ENCODE assay signal across 8 mouse cellular contexts in genomic region chr7:45490822-45491221, GRCm38 (mm10). TPM values are rescaled to one million over a fixed set of nuclear protein-coding genes. Genes with fewer than 3 reads are reported as not detected.
A peak's percentile ranks its signal among the peaks of the same experiment; 100 is the strongest.
DNase-seq lines count a peak whose midpoint lies in the region; ATAC-seq and TF ChIP-seq lines count a peak whose summit lies in the region.

No protein-coding gene starts in this region.

- 0 out of 2 replicates have a peak, but pooled peaks cover 3% of the 10 kb centered on the region for H3K4me1 ChIP-seq in heart, embryonic 11.5 days (ENCODE audit: control insufficient read depth, insufficient read depth, low read length)
- peaks cover 27% of the 10 kb centered on the region for H3K4me1 ChIP-seq in embryonic facial prominence, embryonic 13.5 days
- H3K4me1 ChIP-seq in liver, embryonic 14.5 days (replicated peaks; ENCODE audit: control insufficient read depth in 2 of 2, insufficient read depth in 2 of 2, low read length in 1 of 2) = peaks cover 21 to 43% of the 10 kb centered on the region in 2 experiments

- no peak overlapping the region for H3K27ac ChIP-seq in heart, embryonic 11.5 days (ENCODE audit: low read depth, low read length)
- H3K27ac ChIP-seq in embryonic facial prominence, embryonic 13.5 days = peak overlapping the region; percentile 48; the same call in 1 of the 2 replicates
- H3K27ac ChIP-seq in liver, embryonic 14.5 days = peak overlapping the region; percentile 19

- no peaks in the 10 kb centered on the region for H3K27me3 ChIP-seq in heart, embryonic 11.5 days (ENCODE audit: control insufficient read depth, insufficient read depth, low read length)
- no peaks in the 10 kb centered on the region for H3K27me3 ChIP-seq in embryonic facial prominence, embryonic 13.5 days
- no peaks in the 10 kb centered on the region for H3K27me3 ChIP-seq in liver, embryonic 14.5 days (ENCODE audit: control insufficient read depth, insufficient read depth, low read length)

- 40% methylated on average over 9 of the region's 9 CpGs for WGBS in heart, embryonic 11.5 days (ENCODE audit: insufficient replicate concordance)
- 44% methylated on average over 9 of the region's 9 CpGs for WGBS in embryonic facial prominence, embryonic 13.5 days
- WGBS in liver, embryonic 14.5 days (ENCODE audit: insufficient replicate concordance) = 53% methylated on average over 9 of the region's 9 CpGs

- no peaks in the 10 kb centered on the region for H3K9me3 ChIP-seq in heart, embryonic 11.5 days (replicated peaks; ENCODE audit: control insufficient read depth, low read length)
- no peaks in the 10 kb centered on the region for H3K9me3 ChIP-seq in embryonic facial prominence, embryonic 13.5 days
- no peaks in the 10 kb centered on the region for H3K9me3 ChIP-seq in liver, embryonic 14.5 days (ENCODE audit: control insufficient read depth, low read length)

- ATAC-seq in heart, embryonic 11.5 days (replicated peaks; ENCODE audit: insufficient number of reproducible peaks, low FRiP score, low TSS enrichment) = 0 out of 2 replicates have a peak, but pooled peaks have one; percentile 12
- ATAC-seq in embryonic facial prominence, embryonic 13.5 days (ENCODE audit: insufficient number of reproducible peaks, insufficient read depth, low FRiP score, low TSS enrichment, low read depth) = no peak
- ATAC-seq in liver, embryonic 14.5 days (ENCODE audit: insufficient read depth) = no peak
- ATAC-seq in activated CD4-positive, CD25-positive, alpha-beta regulatory T cell, adult 4 months = no peak

- H3K9ac ChIP-seq in heart, embryonic 11.5 days (ENCODE audit: low read depth, low read length) = no peak overlapping the region
- H3K9ac ChIP-seq in embryonic facial prominence, embryonic 13.5 days = no peak overlapping the region
- no peak overlapping the region for H3K9ac ChIP-seq in liver, embryonic 14.5 days (replicated peaks)

- no peak for DNase-seq in heart, adult 9 months (ENCODE audit: low spot score in 2 of 2)
- DNase-seq in 416B (ENCODE audit: low read depth) = peak; percentile 85
- DNase-seq in liver, embryonic 14.5 days (ENCODE audit: low read depth in 3 of 3, low spot score in 3 of 3) = no peak
- DNase-seq in cerebellum, postnatal 36 days = no peak
- no peak for DNase-seq in spleen, adult 18-20 months

- TF ChIP-seq EP300 in liver, embryonic 14.5 days (IDR thresholded peaks at IDR 0.05; ENCODE audit: low read depth) = no peak

- H3K4me3 ChIP-seq in heart, embryonic 11.5 days (ENCODE audit: low read depth, low read length) = no peak overlapping the region
- no peak overlapping the region for H3K4me3 ChIP-seq in embryonic facial prominence, embryonic 13.5 days
- no peak overlapping the region for H3K4me3 ChIP-seq in liver, embryonic 14.5 days (ENCODE audit: insufficient read depth in 1 of 2, low read depth in 2 of 2, low read length in 2 of 2)

- H3K36me3 ChIP-seq in heart, embryonic 11.5 days (ENCODE audit: control insufficient read depth, insufficient read depth, low read length) = peaks cover 27% of the 10 kb centered on the region
- peaks cover 41% of the 10 kb centered on the region for H3K36me3 ChIP-seq in embryonic facial prominence, embryonic 13.5 days
- peaks cover 30% of the 10 kb centered on the region for H3K36me3 ChIP-seq in liver, embryonic 14.5 days (replicated peaks; ENCODE audit: control insufficient read depth, insufficient read depth, low read depth)

- H3K4me2 ChIP-seq in heart, embryonic 11.5 days = peak overlapping the region; percentile 27
- H3K4me2 ChIP-seq in embryonic facial prominence, embryonic 13.5 days = peak overlapping the region; percentile 41
- peak overlapping the region; percentile 21 for H3K4me2 ChIP-seq in liver, embryonic 14.5 days (ENCODE audit: low read depth)

- no peak for TF ChIP-seq CTCF in liver, embryonic 14.5 days (IDR thresholded peaks at IDR 0.05; ENCODE audit: low read depth)

RNA-seq across cellular contexts. Expression of gene Dhdh, which starts 2.2 kb away (rescaled TPM):
- 4.6 and 4.9 TPM in 2 replicates for polyA plus RNA-seq in heart, embryonic 11.5 days (2014; fragmentation: Nextera tagmentation; extraction: Ambion mirVana)
- 4.5 TPM in 2 replicates for polyA plus RNA-seq in embryonic facial prominence, embryonic 13.5 days (2015; fragmentation: Nextera tagmentation; extraction: Ambion mirVana)
- 1.5 and 2.2 TPM in 2 replicates for polyA plus RNA-seq in liver, embryonic 14.5 days (2012; rRNA removed)
- 1.6 and 1.8 TPM in 2 replicates for polyA plus RNA-seq in liver, embryonic 14.5 days (2014; fragmentation: Nextera tagmentation; extraction: Ambion mirVana)
- polyA plus RNA-seq in activated CD4-positive, CD25-positive, alpha-beta regulatory T cell, adult 4 months (2017; shearing (Covaris generic)) = 1 to 10 TPM in 1 of 2 experiments, under 1 TPM in 1; 0.61 to 1.3 TPM

RNA-seq across cellular contexts. Expression of gene Gm45808, which starts 4.2 kb away (rescaled TPM):
- not detected in 2 replicates for polyA plus RNA-seq in heart, embryonic 11.5 days (2014; fragmentation: Nextera tagmentation; extraction: Ambion mirVana)
- not detected in 2 replicates for polyA plus RNA-seq in embryonic facial prominence, embryonic 13.5 days (2015; fragmentation: Nextera tagmentation; extraction: Ambion mirVana)
- not detected in 2 replicates for polyA plus RNA-seq in liver, embryonic 14.5 days (2012; rRNA removed)
- polyA plus RNA-seq in liver, embryonic 14.5 days (2014; fragmentation: Nextera tagmentation; extraction: Ambion mirVana) = 0.20 TPM in 1 of 2 replicates, not detected in the other
- not detected for polyA plus RNA-seq in activated CD4-positive, CD25-positive, alpha-beta regulatory T cell, adult 4 months (2017; shearing (Covaris generic))

RNA-seq across cellular contexts. Expression of gene Tulp2, which starts 9.1 kb away (rescaled TPM):
- 1.5 and 2.2 TPM in 2 replicates for polyA plus RNA-seq in heart, embryonic 11.5 days (2014; fragmentation: Nextera tagmentation; extraction: Ambion mirVana)
- polyA plus RNA-seq in embryonic facial prominence, embryonic 13.5 days (2015; fragmentation: Nextera tagmentation; extraction: Ambion mirVana) = 0.59 and 1.2 TPM in 2 replicates
- 0.06 and 0.13 TPM in 2 replicates for polyA plus RNA-seq in liver, embryonic 14.5 days (2012; rRNA removed)
- 0.47 and 0.57 TPM in 2 replicates for polyA plus RNA-seq in liver, embryonic 14.5 days (2014; fragmentation: Nextera tagmentation; extraction: Ambion mirVana)
- polyA plus RNA-seq in activated CD4-positive, CD25-positive, alpha-beta regulatory T cell, adult 4 months (2017; shearing (Covaris generic)) = under 1 TPM in 1 of 2 experiments, not detected in 1; 0.44 TPM

RNA-seq across cellular contexts. Expression of gene Nucb1, which starts 19.4 kb away (rescaled TPM):
- polyA plus RNA-seq in heart, embryonic 11.5 days (2014; fragmentation: Nextera tagmentation; extraction: Ambion mirVana) = 165 and 186 TPM in 2 replicates
- polyA plus RNA-seq in embryonic facial prominence, embryonic 13.5 days (2015; fragmentation: Nextera tagmentation; extraction: Ambion mirVana) = 198 and 206 TPM in 2 replicates
- polyA plus RNA-seq in liver, embryonic 14.5 days (2012; rRNA removed) = 48.2 and 58.8 TPM in 2 replicates
- polyA plus RNA-seq in liver, embryonic 14.5 days (2014; fragmentation: Nextera tagmentation; extraction: Ambion mirVana) = 81.7 and 97.2 TPM in 2 replicates
- 100 to 1,000 TPM; 103 to 130 TPM for polyA plus RNA-seq in activated CD4-positive, CD25-positive, alpha-beta regulatory T cell, adult 4 months (2017; shearing (Covaris generic))

RNA-seq across cellular contexts. Expression of gene Bax, which starts 24.1 kb away (rescaled TPM):
- polyA plus RNA-seq in heart, embryonic 11.5 days (2014; fragmentation: Nextera tagmentation; extraction: Ambion mirVana) = 91.3 and 146 TPM in 2 replicates
- polyA plus RNA-seq in embryonic facial prominence, embryonic 13.5 days (2015; fragmentation: Nextera tagmentation; extraction: Ambion mirVana) = 154 and 190 TPM in 2 replicates
- 57.9 and 68.5 TPM in 2 replicates for polyA plus RNA-seq in liver, embryonic 14.5 days (2012; rRNA removed)
- 49.7 and 62.4 TPM in 2 replicates for polyA plus RNA-seq in liver, embryonic 14.5 days (2014; fragmentation: Nextera tagmentation; extraction: Ambion mirVana)
- polyA plus RNA-seq in activated CD4-positive, CD25-positive, alpha-beta regulatory T cell, adult 4 months (2017; shearing (Covaris generic)) = 100 to 1,000 TPM in 1 of 2 experiments, 10 to 100 TPM in 1; 94.5 to 202 TPM
